Mouse (Mus musculus): ENCODE measurements around the gene 1700017B05Rik.
A peak's percentile ranks its signal among the peaks of the same experiment; 100 is the strongest.

DNA sequence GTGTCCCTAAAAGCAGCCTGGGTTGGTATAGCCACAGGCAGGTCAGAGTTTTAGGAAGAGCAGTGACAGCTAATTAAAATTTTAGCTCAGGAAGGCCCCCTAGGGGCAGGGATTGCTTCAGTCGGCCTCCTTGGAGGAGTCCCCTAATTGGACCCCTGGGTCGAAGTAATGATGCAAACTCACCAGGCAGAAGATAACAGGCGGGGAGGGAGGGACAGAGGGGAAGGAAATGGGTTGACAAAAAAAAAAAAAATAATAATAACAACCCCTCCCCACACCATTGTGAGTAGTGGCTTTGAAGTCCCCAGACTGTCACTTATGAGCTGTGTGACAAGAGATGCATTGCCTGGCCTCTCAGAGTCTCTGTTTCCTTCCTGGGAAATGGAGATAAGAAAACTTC lies 6.2 kb upstream of the 1700017B05Rik start:
- TF ChIP-seq CTCF (IDR thresholded peaks at IDR 0.05; ENCODE audit: low read depth) (peak; percentile 40), EP300 (IDR thresholded peaks at IDR 0.05; ENCODE audit: low read depth) (peak; percentile 19; the same call in 1 of the 2 replicates)
